Mouse (Mus musculus): ENCODE data around the gene Ankrd35. TPM values are rescaled to one million over a fixed set of nuclear protein-coding genes. Genes with fewer than 3 reads are reported as not detected.
A peak's percentile ranks its signal among the peaks of the same experiment; 100 is the strongest.
"Not testable (repeated sequence)": the region's sequence is repeated elsewhere in the genome, so short reads cannot be mapped to it uniquely, and the experiment has no call there.

Ankrd35 gene
- polyA plus RNA-seq, 1 experiment from 2014 or later, result 0.25 TPM

GRCm38 (mm10) chr3:96679159-96679674 is 9.3 kb downstream of the Ankrd35 start:
- H3K27ac ChIP-seq (ENCODE audit: low read depth, low read length), result no peak overlapping the region
- no peaks in the 10 kb centered on the region for H3K9me3 ChIP-seq (ENCODE audit: control insufficient read depth, low read length)
- H3K4me1 ChIP-seq (replicated peaks; ENCODE audit: control insufficient read depth, insufficient read depth, low read length), result no peaks in the 10 kb centered on the region
- H3K4me2 ChIP-seq (replicated peaks; ENCODE audit: low read depth, low read length), result no peak overlapping the region
- no peak overlapping the region for H3K9ac ChIP-seq (ENCODE audit: low read depth, low read length)
- DNase-seq (ENCODE audit: low spot score), result no peak
- H3K36me3 ChIP-seq (ENCODE audit: control insufficient read depth, insufficient read depth, low read length), result no peaks in the 10 kb centered on the region
- H3K4me3 ChIP-seq (ENCODE audit: low read depth, low read length), result no peak overlapping the region
- ATAC-seq (ENCODE audit: low FRiP score), result no peak
- H3K27me3 ChIP-seq (ENCODE audit: control insufficient read depth, insufficient read depth, low read length), result no peaks in the 10 kb centered on the region
- WGBS, result 29% methylated on average over 5 of the region's 5 CpGs

GRCm38 (mm10) chr3:96680269-96680956 is 10.5 kb downstream of the Ankrd35 start:
- Histone ChIP-seq H3K9ac (ENCODE audit: low read depth, low read length) (no peak overlapping the region), H3K27me3 (ENCODE audit: control insufficient read depth, insufficient read depth, low read length) (no peaks in the 10 kb centered on the region; the same call in 1 of the 2 replicates), H3K9me3 (ENCODE audit: control insufficient read depth, low read length) (no peaks in the 10 kb centered on the region), H3K36me3 (ENCODE audit: control insufficient read depth, insufficient read depth, low read length) (no peaks in the 10 kb centered on the region), H3K4me3 (ENCODE audit: low read depth, low read length) (no peak overlapping the region), H3K27ac (ENCODE audit: low read depth, low read length) (no peak overlapping the region), H3K4me2 (replicated peaks; ENCODE audit: low read depth, low read length) (no peak overlapping the region), H3K4me1 (replicated peaks; ENCODE audit: control insufficient read depth, insufficient read depth, low read length) (no peaks in the 10 kb centered on the region)
- WGBS, result 19% methylated on average over 12 of the region's 12 CpGs
- ATAC-seq (ENCODE audit: low FRiP score), result no peak
- DNase-seq (ENCODE audit: low spot score), result no peak

GRCm38 (mm10) chr3:96683496-96683895 is 13.6 kb downstream of the Ankrd35 start:
- Histone ChIP-seq H3K36me3 (ENCODE audit: control insufficient read depth, insufficient read depth, low read length) (no peaks in the 10 kb centered on the region), H3K9me3 (ENCODE audit: control insufficient read depth, low read length) (no peaks in the 10 kb centered on the region), H3K27me3 (ENCODE audit: control insufficient read depth, insufficient read depth, low read length) (no peaks in the 10 kb centered on the region; the same call in 1 of the 2 replicates), H3K4me2 (replicated peaks; ENCODE audit: low read depth, low read length) (no peak overlapping the region), H3K27ac (ENCODE audit: low read depth, low read length) (no peak overlapping the region), H3K4me3 (ENCODE audit: low read depth, low read length) (no peak overlapping the region), H3K4me1 (replicated peaks; ENCODE audit: control insufficient read depth, insufficient read depth, low read length) (no peaks in the 10 kb centered on the region), H3K9ac (ENCODE audit: low read depth, low read length) (no peak overlapping the region)
- 86% methylated on average over 3 of the region's 3 CpGs for WGBS
- ATAC-seq (ENCODE audit: low FRiP score), result no peak
- DNase-seq (ENCODE audit: low spot score), result no peak

- no peaks in the 10 kb centered on the region; the same call in 1 of the 2 replicates for H3K27me3 ChIP-seq (ENCODE audit: control insufficient read depth, insufficient read depth, low read length)
- 59% methylated on average over 17 of the region's 17 CpGs for WGBS
Measured at GRCm38 (mm10) chr3:96684151-96684821, 14.4 kb downstream of the Ankrd35 start.

GRCm38 (mm10) chr3:96684822-96685156 is 14.9 kb downstream of the Ankrd35 start:
- no peak overlapping the region; the same call in 1 of the 2 replicates for H3K4me2 ChIP-seq (replicated peaks; ENCODE audit: low read depth, low read length)
- no peaks in the 10 kb centered on the region; the same call in 1 of the 2 replicates for H3K27me3 ChIP-seq (ENCODE audit: control insufficient read depth, insufficient read depth, low read length)
- no peak overlapping the region for H3K9ac ChIP-seq (ENCODE audit: low read depth, low read length)
- H3K4me3 ChIP-seq (ENCODE audit: low read depth, low read length), result 0 out of 2 replicates have a peak overlapping the region, but pooled peaks have one; percentile 6
- DNase-seq (ENCODE audit: low spot score) (no peak), ATAC-seq (ENCODE audit: low FRiP score) (no peak)
- no peaks in the 10 kb centered on the region for H3K9me3 ChIP-seq (ENCODE audit: control insufficient read depth, low read length)
- no peak overlapping the region for H3K27ac ChIP-seq (ENCODE audit: low read depth, low read length)
- no peaks in the 10 kb centered on the region for H3K36me3 ChIP-seq (ENCODE audit: control insufficient read depth, insufficient read depth, low read length)
- 37% methylated on average over 28 of the region's 28 CpGs for WGBS
- no peaks in the 10 kb centered on the region for H3K4me1 ChIP-seq (replicated peaks; ENCODE audit: control insufficient read depth, insufficient read depth, low read length)

More at GRCm38 (mm10) chr3:96684151-96684821, 14.4 kb downstream of the Ankrd35 start:
- Histone ChIP-seq H3K9me3 (ENCODE audit: control insufficient read depth, low read length) (no peaks in the 10 kb centered on the region), H3K4me2 (replicated peaks; ENCODE audit: low read depth, low read length) (no peak overlapping the region), H3K9ac (ENCODE audit: low read depth, low read length) (no peak overlapping the region), H3K4me3 (ENCODE audit: low read depth, low read length) (no peak overlapping the region), H3K27ac (ENCODE audit: low read depth, low read length) (no peak overlapping the region), H3K4me1 (replicated peaks; ENCODE audit: control insufficient read depth, insufficient read depth, low read length) (no peaks in the 10 kb centered on the region), H3K36me3 (ENCODE audit: control insufficient read depth, insufficient read depth, low read length) (no peaks in the 10 kb centered on the region)
- ATAC-seq (ENCODE audit: low FRiP score), result no peak
- DNase-seq (ENCODE audit: low spot score), result no peak

GRCm38 (mm10) chr3:96686057-96686456 is 16.1 kb downstream of the Ankrd35 start:
- not testable (repeated sequence) for ATAC-seq (ENCODE audit: low FRiP score); H3K9me3 ChIP-seq (ENCODE audit: control insufficient read depth, low read length); H3K4me1 ChIP-seq (replicated peaks; ENCODE audit: control insufficient read depth, insufficient read depth, low read length); H3K36me3 ChIP-seq (ENCODE audit: control insufficient read depth, insufficient read depth, low read length); DNase-seq (ENCODE audit: low spot score); H3K4me2 ChIP-seq (replicated peaks; ENCODE audit: low read depth, low read length); H3K4me3 ChIP-seq (ENCODE audit: low read depth, low read length); H3K9ac ChIP-seq (ENCODE audit: low read depth, low read length); H3K27ac ChIP-seq (ENCODE audit: low read depth, low read length); H3K27me3 ChIP-seq (ENCODE audit: control insufficient read depth, insufficient read depth, low read length)
- 93% methylated on average over 5 of the region's 5 CpGs for WGBS

- ATAC-seq (ENCODE audit: low FRiP score), result no peak
Measured at GRCm38 (mm10) chr3:96688854-96689253, 18.9 kb downstream of the Ankrd35 start.

GRCm38 (mm10) chr3:96690298-96690697 is 20.4 kb downstream of the Ankrd35 start:
- ATAC-seq (ENCODE audit: low FRiP score) (no peak), DNase-seq (ENCODE audit: low spot score) (no peak)
- Histone ChIP-seq H3K27ac (ENCODE audit: low read depth, low read length) (no peak overlapping the region), H3K4me2 (replicated peaks; ENCODE audit: low read depth, low read length) (no peak overlapping the region), H3K9ac (ENCODE audit: low read depth, low read length) (no peak overlapping the region), H3K27me3 (ENCODE audit: control insufficient read depth, insufficient read depth, low read length) (no peaks in the 10 kb centered on the region; the same call in 1 of the 2 replicates), H3K36me3 (ENCODE audit: control insufficient read depth, insufficient read depth, low read length) (no peaks in the 10 kb centered on the region), H3K9me3 (ENCODE audit: control insufficient read depth, low read length) (no peaks in the 10 kb centered on the region), H3K4me3 (ENCODE audit: low read depth, low read length) (no peak overlapping the region), H3K4me1 (replicated peaks; ENCODE audit: control insufficient read depth, insufficient read depth, low read length) (0 out of 2 replicates have a peak, but pooled peaks cover 2% of the 10 kb centered on the region)
- WGBS, result 50% methylated on average over 3 of the region's 3 CpGs

More at GRCm38 (mm10) chr3:96688854-96689253, 18.9 kb downstream of the Ankrd35 start:
- H3K9me3 ChIP-seq (ENCODE audit: control insufficient read depth, low read length), result no peaks in the 10 kb centered on the region
- WGBS, result 86% methylated on average over 11 of the region's 11 CpGs
- H3K4me2 ChIP-seq (replicated peaks; ENCODE audit: low read depth, low read length), result no peak overlapping the region
- H3K27ac ChIP-seq (ENCODE audit: low read depth, low read length), result no peak overlapping the region
- H3K27me3 ChIP-seq (ENCODE audit: control insufficient read depth, insufficient read depth, low read length), result no peaks in the 10 kb centered on the region; the same call in 1 of the 2 replicates
- no peak overlapping the region for H3K9ac ChIP-seq (ENCODE audit: low read depth, low read length)
- no peaks in the 10 kb centered on the region for H3K36me3 ChIP-seq (ENCODE audit: control insufficient read depth, insufficient read depth, low read length)
- H3K4me1 ChIP-seq (replicated peaks; ENCODE audit: control insufficient read depth, insufficient read depth, low read length), result 0 out of 2 replicates have a peak, but pooled peaks cover 2% of the 10 kb centered on the region
- no peak overlapping the region for H3K4me3 ChIP-seq (ENCODE audit: low read depth, low read length)
- DNase-seq (ENCODE audit: low spot score), result no peak

All from hindbrain, embryonic 11.5 days (tissue).